Mouse (Mus musculus): Measurements from ENCODE around the gene Polr1e. TPM values are rescaled to one million over a fixed set of nuclear protein-coding genes. Genes with fewer than 3 reads are reported as not detected.
"Not testable (repeated sequence)": the region's sequence is repeated elsewhere in the genome, so short reads cannot be mapped to it uniquely, and the experiment has no call there.

Polr1e gene
- polyA plus RNA-seq, 1 experiment from 2014 or later = 3.3 TPM

DNA sequence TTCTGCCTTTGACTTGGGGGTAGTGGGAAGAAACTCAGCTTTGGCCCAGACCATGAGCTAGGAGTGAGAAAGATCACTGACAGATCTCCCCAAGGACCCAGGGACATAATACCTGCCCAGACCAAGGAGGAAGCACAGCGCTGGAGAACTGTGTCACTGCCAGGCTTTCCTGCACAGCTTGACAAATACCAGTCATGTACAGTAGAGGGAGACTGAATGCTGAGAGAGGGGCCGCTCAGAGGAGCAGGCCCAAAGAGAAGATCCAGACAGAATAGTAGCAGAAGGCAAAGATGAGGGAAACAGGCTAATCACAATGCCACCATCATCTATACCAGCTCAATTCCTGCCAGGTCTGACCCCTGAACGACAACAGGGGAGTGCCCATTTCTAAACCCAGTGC is 36.5 kb downstream of the Polr1e start:
- 52% methylated on average over 3 of the region's 3 CpGs for WGBS (ENCODE audit: missing documents)
- no peak overlapping the region for H3K4me3 ChIP-seq (ENCODE audit: inconsistent target)
- H3K27ac ChIP-seq = no peak overlapping the region
- no peaks in the 10 kb centered on the region for H3K36me3 ChIP-seq (ENCODE audit: inconsistent target)
- H3K79me2 ChIP-seq (ENCODE audit: inconsistent target) = no peaks in the 10 kb centered on the region

DNA sequence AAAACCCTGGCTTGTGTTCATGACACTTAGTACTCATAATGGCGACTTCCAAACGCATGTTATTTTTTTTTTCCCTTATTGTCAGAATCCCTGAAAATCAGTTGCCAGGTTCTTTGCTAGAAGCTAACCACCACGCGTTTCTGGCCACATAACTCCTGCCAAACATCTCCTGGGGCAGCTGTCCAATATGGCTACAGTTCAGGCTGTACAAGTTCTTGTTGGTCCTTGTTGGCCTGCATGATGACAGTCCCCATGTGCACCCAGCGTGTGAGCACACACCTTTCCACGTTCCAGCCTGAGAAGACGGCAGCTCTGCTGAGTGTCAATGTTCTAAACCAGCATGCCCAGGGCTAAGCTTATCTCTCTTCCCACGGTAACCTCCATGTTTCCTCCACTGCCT is 37.1 kb downstream of the Polr1e start:
- WGBS (ENCODE audit: missing documents) = 93% methylated on average over 8 of the region's 8 CpGs
- no peak overlapping the region for H3K27ac ChIP-seq
- no peaks in the 10 kb centered on the region for H3K79me2 ChIP-seq (ENCODE audit: inconsistent target)
- H3K36me3 ChIP-seq (ENCODE audit: inconsistent target) = no peaks in the 10 kb centered on the region
- no peak overlapping the region for H3K4me3 ChIP-seq (ENCODE audit: inconsistent target)

DNA sequence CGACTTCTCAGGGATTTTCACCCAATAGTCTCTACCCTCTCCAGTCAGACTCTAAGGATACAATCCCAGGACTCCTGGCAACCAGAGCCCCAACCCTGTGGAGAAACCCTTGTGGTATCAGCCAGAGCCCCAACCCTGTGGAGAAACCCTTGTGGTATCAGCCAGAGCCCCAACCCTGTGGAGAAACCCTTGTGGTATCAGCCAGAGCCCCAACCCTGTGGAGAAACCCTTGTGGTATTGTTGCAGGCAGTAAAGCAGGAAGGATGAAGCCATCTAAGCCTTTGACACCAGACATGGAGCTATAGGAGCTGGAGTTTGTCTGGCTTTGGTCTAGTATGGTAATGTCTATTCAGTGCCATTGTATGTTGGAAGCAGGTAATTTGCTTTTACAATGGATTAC is 45.5 kb downstream of the Polr1e start:
- 69% methylated on average over 1 of the region's 1 CpGs for WGBS (ENCODE audit: missing documents)
- H3K79me2 ChIP-seq (ENCODE audit: inconsistent target); H3K4me3 ChIP-seq (ENCODE audit: inconsistent target); H3K27ac ChIP-seq; H3K36me3 ChIP-seq (ENCODE audit: inconsistent target): not testable (repeated sequence)

DNA sequence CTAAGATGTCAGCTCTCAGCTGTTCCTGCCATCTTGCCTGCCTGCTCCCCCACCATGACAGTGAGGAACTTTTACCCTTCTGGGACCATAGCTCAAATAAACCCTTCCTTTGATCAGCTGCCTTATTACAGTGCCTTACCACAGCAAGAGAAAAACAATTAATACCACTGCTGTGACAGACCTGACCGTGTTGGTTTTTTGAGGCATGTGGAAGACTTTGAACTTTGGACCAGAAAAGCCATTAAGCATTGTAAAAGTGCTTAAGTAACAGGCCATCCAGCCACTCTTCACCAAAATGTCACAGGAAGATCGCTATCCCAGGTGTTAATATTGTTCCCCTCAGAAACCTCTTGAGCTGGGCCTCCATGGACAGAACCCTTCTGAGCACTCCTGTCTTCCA is 46.2 kb downstream of the Polr1e start:
- Histone ChIP-seq H3K27ac (no peak overlapping the region), H3K79me2 (ENCODE audit: inconsistent target) (no peaks in the 10 kb centered on the region), H3K36me3 (ENCODE audit: inconsistent target) (no peaks in the 10 kb centered on the region), H3K4me3 (ENCODE audit: inconsistent target) (no peak overlapping the region)
- 87% methylated on average over 2 of the region's 2 CpGs for WGBS (ENCODE audit: missing documents)

DNA sequence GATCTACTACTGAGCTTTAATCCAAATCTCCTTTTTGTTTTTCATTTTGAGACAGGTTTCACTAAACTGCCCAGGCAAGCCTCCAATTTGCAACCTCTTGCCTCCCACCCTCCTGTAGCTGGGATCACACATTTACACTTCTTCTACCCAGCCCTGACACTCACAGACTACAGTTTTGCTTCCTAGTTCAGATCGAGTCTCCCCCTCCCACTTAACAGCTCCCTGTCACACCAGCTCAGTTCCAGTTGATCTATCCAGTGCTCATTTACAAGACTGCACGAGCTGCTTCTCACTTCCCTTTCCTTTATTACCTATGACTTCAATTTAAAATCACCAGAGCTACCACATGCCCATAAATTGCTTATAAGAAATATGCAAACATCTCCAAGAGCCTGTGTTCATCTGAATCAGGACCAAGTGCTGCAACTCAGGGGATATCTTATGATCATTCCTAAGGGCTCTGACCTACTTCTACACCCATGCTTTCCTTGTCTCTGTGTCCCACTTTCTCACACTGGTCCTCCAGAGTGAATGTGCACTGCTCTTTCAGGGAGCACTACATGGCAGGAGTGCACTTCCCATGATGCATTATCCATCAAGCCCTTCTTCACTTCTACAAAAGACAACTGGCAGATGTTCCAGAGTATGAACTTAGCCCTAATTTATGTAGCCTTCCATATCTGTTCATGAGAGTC is 47.8 kb downstream of the Polr1e start:
- no peak overlapping the region for H3K27ac ChIP-seq
- no peaks in the 10 kb centered on the region for H3K79me2 ChIP-seq (ENCODE audit: inconsistent target)
- H3K4me3 ChIP-seq (ENCODE audit: inconsistent target) = no peak overlapping the region
- 6% methylated on average over 2 of the region's 2 CpGs for WGBS (ENCODE audit: missing documents)
- no peaks in the 10 kb centered on the region for H3K36me3 ChIP-seq (ENCODE audit: inconsistent target)

DNA sequence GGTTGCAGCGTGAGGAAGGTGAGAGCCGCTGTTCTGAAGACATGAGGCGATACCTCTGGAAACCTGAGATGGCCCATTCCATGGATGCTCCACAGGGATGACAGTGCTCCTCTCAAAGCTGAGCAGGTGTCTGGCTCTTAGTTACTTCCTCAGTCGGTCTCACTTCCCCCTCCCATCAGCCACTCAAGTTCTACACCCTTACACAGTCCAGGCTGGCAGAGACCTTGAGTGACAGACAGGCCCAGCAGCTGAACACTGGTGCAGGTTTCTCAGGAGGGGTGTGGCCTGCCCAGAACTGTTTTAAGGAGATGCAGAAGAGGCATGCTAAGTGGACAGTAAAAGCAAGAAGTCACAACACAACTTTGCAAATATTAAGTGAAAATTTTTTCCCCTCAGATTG is 49.4 kb downstream of the Polr1e start:
- Histone ChIP-seq H3K79me2 (ENCODE audit: inconsistent target) (no peaks in the 10 kb centered on the region), H3K27ac (no peak overlapping the region), H3K4me3 (ENCODE audit: inconsistent target) (no peak overlapping the region), H3K36me3 (ENCODE audit: inconsistent target) (no peaks in the 10 kb centered on the region)
- 74% methylated on average over 4 of the region's 4 CpGs for WGBS (ENCODE audit: missing documents)

DNA sequence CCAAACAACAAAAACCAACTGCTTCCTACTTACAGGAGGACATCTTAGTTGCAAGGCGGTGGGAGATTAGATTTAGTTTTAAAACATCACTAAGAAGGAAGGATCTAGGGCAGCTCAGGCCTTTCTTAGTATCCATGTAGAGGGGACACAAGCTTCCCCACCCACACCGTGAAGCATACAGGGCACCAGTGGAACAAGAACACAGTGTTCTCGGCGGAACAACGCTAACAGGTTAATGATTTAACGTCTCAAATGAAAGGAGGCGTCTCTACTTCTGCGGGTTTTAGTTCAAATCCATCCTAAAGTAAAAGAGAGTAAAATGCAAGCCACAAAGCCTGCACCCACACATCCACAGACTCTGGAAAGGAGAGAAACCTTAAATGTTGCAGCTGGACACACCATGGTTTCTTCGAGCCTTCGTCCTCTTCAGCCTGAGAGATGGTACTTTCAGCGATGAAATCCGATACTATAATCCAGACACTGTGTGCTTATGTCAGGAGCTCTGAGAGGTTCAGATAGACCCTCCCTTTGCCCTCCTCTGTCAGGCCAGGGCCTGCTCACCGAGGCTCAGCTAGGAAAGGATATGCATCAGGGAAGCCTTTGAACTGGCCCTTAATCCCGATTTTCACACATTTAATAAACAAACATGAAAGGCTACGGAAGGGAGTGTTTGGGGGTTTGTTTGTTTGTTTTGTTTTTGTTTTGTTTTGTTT is 54.0 kb downstream of the Polr1e start:
- WGBS (ENCODE audit: missing documents) = 94% methylated on average over 15 of the region's 15 CpGs

DNA sequence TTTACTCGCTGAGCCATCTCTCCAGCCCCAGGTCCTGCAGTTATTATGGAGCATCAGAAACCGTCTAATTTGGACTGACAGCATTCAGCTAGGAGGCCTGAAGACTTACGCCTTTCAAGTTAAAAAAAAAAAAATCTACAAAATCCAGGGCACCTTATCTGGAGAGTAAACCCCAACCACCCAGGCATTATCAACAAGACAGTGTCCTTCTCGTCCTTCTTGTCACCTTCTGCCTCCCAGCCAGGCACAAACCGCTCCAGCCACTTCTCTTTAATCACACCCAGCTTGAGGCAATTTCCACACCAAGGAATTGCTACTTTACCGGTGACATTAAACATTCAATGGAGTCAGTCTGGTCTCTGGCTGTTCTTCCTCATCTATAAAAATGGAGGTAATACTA is 55.2 kb downstream of the Polr1e start:
- no peaks in the 10 kb centered on the region for H3K79me2 ChIP-seq (ENCODE audit: inconsistent target)
- no peak overlapping the region for H3K27ac ChIP-seq
- WGBS (ENCODE audit: missing documents) = 87% methylated on average over 6 of the region's 6 CpGs
- no peaks in the 10 kb centered on the region for H3K36me3 ChIP-seq (ENCODE audit: inconsistent target)
- H3K4me3 ChIP-seq (ENCODE audit: inconsistent target) = no peak overlapping the region

More for the DNA sequence above, 54.0 kb downstream of the Polr1e start:
- Histone ChIP-seq H3K79me2 (ENCODE audit: inconsistent target) (no peaks in the 10 kb centered on the region), H3K36me3 (ENCODE audit: inconsistent target) (no peaks in the 10 kb centered on the region), H3K27ac (no peak overlapping the region), H3K4me3 (ENCODE audit: inconsistent target) (no peak overlapping the region)

DNA sequence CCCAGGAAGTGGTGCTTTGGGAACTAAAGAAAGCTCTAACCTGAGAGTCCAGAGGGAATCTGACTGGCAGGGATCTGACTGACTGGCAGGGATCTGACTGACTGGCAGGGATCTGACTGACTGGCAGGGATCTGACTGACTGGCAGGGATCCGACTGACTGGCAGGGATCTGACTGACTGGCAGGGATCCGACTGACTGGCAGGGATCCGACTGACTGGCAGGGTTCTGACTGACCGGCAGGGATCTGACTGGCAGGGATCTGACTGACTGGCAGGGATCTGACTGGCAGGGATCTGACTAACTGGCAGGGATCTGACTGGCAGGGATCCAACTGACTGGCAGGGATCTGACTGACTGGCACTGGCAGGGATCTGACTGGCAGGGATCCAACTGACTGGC is 62.7 kb downstream of the Polr1e start:
- 86% methylated on average over 4 of the region's 4 CpGs for WGBS (ENCODE audit: missing documents)
- H3K79me2 ChIP-seq (ENCODE audit: inconsistent target); H3K27ac ChIP-seq; H3K4me3 ChIP-seq (ENCODE audit: inconsistent target); H3K36me3 ChIP-seq (ENCODE audit: inconsistent target): not testable (repeated sequence)

DNA sequence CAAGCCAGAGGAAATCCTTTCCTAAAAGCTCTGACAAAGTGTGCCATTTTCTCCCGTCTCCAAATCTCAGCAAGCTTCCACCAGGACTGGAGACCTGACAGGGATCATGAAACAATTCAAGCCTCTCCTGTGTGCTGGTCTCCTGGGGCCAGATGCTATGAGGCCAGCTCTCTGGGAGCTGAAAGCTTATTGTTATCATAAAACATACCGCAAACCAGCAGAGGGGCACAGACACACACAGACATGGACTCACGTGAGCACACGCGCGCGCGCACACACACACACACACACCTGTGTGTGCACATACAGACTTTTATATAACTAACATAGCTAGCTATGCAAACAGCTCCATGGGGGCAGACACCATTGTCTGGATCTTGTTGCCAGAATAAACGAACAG is 64.6 kb downstream of the Polr1e start:
- 93% methylated on average over 9 of the region's 9 CpGs for WGBS (ENCODE audit: missing documents)
- H3K4me3 ChIP-seq (ENCODE audit: inconsistent target) = no peak overlapping the region

DNA sequence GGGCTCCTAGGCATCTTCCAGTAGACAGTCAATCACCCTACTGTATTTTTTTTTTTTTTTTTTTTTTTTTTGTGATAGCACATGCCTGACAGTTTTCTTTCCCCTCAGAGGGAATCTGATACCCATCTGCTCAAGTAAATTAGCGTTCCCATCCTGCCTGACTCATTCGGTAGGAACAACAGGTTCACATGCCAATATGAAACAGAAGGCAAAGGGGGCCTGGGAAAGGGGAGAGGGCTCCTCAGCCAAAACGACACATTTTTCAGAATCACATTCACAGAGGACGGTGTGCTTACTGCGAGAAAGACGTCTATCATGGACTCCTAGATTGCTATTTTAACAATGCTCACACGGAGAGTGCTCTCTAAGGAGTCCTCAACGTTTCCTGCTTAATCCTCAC is 65.1 kb downstream of the Polr1e start:
- WGBS (ENCODE audit: missing documents) = 14% methylated on average over 8 of the region's 8 CpGs
- Histone ChIP-seq H3K36me3 (ENCODE audit: inconsistent target) (no peaks in the 10 kb centered on the region), H3K4me3 (ENCODE audit: inconsistent target) (peak overlapping the region; percentile 34; the same call in 1 of the 2 replicates), H3K79me2 (ENCODE audit: inconsistent target) (no peaks in the 10 kb centered on the region), H3K27ac (no peak overlapping the region)

More for the DNA sequence above, 64.6 kb downstream of the Polr1e start:
- Histone ChIP-seq H3K27ac (no peak overlapping the region), H3K36me3 (ENCODE audit: inconsistent target) (no peaks in the 10 kb centered on the region), H3K79me2 (ENCODE audit: inconsistent target) (no peaks in the 10 kb centered on the region)

DNA sequence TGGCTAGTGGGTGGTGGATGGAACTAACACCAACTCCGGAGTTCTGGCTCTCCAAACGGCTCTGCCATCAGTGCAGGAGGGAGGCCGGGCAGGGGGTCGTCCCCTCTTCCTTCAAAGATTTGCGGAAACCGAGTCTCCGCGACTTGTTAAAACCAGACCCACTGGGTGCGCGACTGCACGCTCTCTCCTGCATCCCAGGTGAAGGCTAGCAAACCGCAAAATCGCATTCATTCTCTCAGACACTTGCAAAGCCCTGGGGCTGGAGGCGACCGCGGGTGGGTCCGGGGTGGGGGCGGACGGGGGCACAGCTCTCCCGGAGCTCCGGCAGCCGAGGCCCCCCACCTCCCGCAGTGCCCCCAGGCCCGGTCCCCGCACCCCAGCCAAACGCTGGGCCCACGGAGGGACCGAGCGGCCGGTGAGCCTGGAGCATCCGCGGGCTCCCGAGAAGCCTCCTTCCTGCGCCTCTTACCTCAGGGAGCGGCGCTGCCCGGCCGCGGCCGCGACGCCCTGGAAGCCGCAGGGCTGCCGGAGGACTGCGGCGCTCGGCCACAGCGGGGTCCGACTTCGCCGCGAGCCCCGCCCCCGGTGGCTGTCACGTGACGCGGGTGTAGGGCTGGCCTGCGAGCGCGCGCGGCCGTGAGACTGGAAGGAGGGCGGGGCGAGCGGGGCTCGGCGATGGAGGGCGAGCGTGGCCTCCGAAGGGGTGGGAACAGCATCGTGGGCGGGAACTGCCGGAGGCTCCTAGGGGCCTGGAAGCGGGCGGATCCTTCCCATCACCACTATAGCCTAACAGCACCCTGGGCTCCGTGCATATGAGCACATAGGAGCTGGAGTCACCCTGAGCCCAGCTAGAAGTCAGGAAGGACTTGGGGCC is 65.9 kb downstream of the Polr1e start, which contains the start of gene Fbxo10:
TSS of gene Fbxo10 (minus strand) at position 584 of the 874 bp plus-strand sequence.
- no peaks in the 10 kb centered on the region for H3K79me2 ChIP-seq (ENCODE audit: inconsistent target)
- WGBS (ENCODE audit: missing documents) = 1% methylated on average over 75 of the region's 77 CpGs
- H3K4me3 ChIP-seq (ENCODE audit: inconsistent target) = peak within 1 kb of the TSS; percentile 34
- no peak within 1 kb of the TSS for H3K27ac ChIP-seq
- H3K36me3 ChIP-seq (ENCODE audit: inconsistent target) = no peaks in the 10 kb centered on the region

DNA sequence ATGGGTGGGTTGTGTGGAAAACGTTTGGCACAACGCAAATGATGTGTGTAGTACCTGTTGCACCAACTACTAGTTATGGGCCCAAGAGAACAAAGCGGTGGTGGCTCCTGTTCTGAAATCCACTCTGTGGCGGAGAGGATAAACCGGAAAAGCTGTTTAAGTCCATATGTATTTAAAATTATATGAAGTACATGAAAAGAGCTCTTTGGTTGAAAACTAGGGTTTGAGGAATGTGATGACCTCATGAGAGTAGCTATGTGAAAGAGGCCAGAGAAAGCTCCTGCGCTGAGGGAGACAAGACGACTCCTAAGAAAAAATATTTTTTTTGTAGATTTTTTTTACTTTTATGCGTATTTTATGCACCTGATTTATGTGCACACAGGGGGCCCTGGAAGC is 66.5 kb downstream of the Polr1e start:
- H3K27ac ChIP-seq = no peak overlapping the region

More for the DNA sequence above, 66.5 kb downstream of the Polr1e start:
- no peaks in the 10 kb centered on the region for H3K36me3 ChIP-seq (ENCODE audit: inconsistent target)
- no peak overlapping the region; the same call in 1 of the 2 replicates for H3K4me3 ChIP-seq (ENCODE audit: inconsistent target)
- 69% methylated on average over 8 of the region's 8 CpGs for WGBS (ENCODE audit: missing documents)
- no peaks in the 10 kb centered on the region for H3K79me2 ChIP-seq (ENCODE audit: inconsistent target)
